Mouse (Mus musculus): ENCODE results near the gene Tbxas1.

Tbxas1 gene

GRCm38 (mm10) chr6:39117584-39118455 is 242.6 kb downstream of the Tbxas1 start, which contains the start of gene Parp12:
Gene Parp12 (minus strand): TSS chr6:39118349.
- peak; percentile 71 for DNase-seq (ENCODE audit: low read depth, low spot score)

DNA sequence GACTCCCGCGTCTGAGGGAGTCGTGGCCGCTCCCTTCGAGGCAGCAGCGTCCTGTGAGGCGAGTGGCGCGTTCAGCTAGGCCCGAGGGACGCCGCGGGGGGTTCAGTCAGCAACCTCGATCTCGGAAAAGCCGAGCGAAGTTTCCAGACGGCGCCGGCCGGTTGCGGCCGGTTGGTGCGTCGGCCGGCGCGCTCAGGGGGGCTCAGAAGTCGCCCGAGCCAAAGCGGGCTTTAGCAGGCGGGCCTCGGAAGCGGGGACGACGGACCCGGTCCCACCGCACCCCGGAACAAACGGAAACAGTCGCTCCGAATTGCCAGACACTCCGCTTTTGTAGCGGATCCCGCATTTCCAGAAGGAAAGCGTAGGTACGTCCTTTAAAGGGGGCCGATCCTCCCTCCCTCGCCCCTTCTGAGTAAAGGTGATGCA is 243.3 kb downstream of the Tbxas1 start:
- DNase-seq (ENCODE audit: low read depth, low spot score): no peak

DNA sequence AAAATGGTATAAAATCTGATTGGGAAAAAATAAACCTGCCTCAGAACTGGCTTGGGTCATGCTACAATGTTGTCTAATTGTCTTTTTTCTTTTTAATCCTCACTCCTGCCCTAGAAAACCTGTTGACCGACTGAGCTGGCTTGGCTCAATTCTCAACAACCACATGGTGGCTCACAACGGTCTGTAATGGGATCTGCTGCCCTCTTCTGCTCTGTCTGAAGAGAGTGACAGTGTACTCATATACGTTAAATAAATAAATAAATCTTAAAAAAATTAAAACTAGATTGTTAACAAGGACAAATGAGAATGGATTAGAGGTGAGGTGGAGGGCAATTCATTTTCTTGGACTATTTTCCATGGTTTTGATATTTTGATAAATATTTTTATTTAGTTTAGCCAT is 245.5 kb downstream of the Tbxas1 start:
- no peak for DNase-seq (ENCODE audit: low read depth, low spot score)

DNA sequence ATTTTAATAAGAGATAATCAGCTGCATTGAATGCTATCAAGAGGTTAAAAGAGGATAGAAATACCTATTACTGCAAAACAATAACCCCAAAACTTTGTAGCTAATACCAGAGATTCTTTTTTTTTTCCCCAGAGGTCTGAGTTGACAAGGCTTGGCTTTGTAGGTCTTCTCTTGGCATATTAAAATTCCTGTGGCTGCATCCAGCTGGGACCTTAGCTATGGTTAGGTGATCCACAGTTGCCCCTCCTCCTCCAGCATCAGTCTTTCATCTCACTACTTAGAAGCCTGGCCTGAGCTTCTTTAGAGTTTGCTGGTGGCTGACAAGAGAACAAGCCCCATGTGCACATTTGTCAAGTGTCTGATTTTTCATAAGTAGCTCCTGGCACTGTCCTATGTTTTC is 249.5 kb downstream of the Tbxas1 start:
- DNase-seq (ENCODE audit: low read depth, low spot score): no peak

- DNase-seq (ENCODE audit: low read depth, low spot score): no peak
These were observed 256.3 kb downstream of the Tbxas1 start for GRCm38 (mm10) chr6:39131480-39131879.

DNA sequence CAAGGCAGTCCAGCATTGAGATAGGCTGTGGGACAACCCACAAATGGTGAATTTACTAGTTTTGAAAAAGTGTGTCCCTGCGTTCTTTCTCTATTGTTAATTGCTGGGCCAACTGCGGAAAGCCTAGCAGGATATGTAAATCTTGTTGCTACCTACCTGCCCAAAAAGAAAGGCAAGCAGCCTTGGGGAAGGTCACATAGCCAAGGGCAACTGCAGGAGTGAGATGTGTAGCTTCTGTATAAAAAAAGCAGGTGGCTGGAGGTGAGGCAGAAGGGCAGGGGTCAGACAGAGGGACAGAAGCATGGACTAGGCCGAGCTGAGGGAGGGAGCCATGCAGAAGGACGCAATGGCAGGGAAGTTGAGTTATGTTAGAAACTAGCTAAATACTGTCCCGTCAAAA is 257.4 kb downstream of the Tbxas1 start:
- no peak for DNase-seq (ENCODE audit: low read depth, low spot score)
